Mouse (Mus musculus) gastrocnemius, adult 18-20 months (tissue): ENCODE measurements around the gene Spint5. TPM values are rescaled to one million over a fixed set of nuclear protein-coding genes. Genes with fewer than 3 reads are reported as not detected.

Experiments used
- DNase-seq: peaks from one replicate; pipeline ENCODE4 v3.0.0; 2021; ENCODE audit warnings: low spot score
- total RNA-seq, 2 experiments: library from RNA; stranded (reverse); gene quantifications; 2 replicates each; pipeline ENCODE4 v1.2.3; 2021

The Spint5 gene
- total RNA-seq, 2 experiments from 2014 or later = not detected

DNA sequence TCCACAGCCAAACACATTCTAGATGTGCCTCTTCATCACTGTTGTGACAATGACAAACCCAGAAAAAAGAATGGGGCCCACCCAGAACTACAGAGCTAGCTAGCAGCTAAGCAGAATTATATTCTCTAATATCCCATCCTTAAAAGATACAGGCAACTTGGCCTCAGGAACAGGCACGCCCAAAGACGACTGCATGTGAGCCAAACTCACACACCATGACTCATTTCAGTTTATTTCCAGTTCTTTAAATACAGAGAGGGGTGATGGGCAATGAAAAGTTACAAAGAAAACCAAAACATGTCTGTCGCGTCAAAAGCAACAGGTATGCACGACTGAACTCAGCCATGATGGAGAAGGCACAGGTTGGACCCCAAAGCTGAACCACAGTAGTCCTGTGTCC, 20.3 kb downstream of the Spint5 start:
- DNase-seq = no peak

DNA sequence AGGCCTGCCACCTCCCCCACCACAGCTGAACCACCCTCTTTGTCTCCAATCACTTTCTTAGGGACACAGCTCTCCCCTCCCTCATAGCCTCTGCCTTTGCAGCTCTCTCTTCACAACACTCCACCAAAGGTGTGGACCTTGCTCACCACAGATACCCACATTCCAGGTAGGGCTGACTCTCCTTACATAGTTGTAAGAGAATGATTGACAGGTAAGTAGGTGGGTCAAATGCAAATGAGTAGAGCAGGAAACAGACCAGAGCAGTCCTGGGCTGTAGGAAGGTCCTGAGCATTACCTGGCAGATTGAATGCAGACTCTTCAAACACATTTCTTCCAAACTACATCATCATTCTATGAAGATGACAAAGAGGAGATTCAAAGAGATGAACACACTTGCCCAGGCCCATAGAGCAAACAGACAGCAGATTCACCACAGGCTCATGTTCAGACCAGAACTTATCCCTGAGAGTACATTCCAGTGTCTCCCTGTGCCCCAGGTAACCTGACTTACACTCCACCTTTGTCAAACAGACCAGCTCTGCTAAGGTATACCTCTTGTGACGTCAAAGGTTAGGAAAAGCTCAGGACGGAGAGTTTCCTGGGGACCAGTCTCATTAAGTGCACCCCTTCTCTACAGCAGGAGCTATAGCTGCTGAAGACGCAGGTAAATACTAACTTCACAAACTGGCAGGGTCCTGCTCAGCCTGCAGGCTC, 22.4 kb downstream of the Spint5 start:
- DNase-seq = no peak

DNA sequence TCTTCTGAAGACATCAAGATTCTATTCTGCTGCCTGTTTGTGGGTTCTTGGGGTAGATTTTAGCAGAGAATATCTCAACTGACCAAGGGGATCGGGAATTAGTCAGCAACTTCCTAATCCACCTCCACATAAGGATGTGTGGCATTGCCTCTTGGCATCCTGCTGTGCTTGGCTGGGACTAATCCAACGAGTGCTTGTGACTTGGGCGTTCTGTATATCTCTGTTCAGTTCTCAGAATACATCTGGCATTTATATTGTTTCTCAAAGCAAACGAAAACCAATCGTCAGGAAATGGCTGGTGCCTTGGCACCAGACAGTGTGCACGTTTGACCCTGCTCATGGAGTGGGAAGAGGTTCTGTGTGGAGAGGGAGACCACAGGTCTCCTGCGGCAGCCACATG, 24.8 kb downstream of the Spint5 start:
- no peak for DNase-seq

DNA sequence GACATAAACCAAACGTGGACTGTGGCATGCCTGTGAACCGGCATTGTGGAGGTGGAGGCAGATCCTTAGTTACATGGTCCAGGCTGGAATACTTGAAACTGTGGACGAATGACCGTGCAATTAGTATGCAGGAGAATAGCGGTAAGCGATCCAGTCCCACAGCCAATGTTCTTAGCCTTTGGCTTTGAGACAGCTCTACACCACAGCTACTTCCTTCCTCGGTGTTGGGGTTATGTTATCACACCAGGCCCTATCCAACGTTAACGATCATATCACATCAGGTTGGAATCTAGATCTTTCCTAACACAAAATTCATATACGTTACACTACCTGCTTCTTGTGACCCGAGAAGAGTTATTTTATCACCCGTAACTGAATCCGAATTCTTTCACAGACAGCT, 29.9 kb downstream of the Spint5 start:
- DNase-seq = no peak

DNA sequence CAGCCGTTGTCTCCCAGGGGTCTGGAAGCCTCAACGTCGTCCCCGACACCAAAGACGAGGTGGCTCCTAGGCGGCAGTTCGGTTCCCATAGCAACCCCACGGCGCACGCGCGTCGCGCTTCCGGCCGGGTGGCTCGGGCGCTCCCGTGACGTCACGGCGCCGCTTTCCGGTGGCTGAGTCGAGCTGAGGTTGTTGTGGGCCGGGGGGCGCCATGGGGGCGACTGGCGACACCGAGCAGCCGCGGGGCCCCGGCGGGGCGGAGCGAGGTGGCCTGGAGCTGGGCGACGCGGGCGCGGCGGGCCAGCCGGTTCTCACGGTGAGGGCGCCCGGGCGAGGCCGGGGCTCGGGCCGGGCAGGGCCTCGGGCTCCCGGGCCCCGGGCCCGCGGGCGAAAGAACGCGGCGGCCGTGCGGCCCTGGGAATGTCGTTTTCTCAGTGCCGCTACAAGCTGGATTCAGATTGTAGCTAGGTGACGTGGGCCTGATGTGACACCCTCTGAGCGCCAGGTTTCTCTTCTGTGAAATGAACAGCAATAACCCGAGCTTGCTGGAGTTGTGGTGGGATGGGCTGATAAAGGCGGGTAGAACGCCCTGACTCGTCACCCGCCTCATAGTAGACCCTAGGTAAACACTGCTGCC, 30.9 kb downstream of the Spint5 start, which contains the start of the genes Wfdc3 and Dnttip1:
Wfdc3 (minus strand) TSS at position 89 of the 637 bp plus-strand sequence.
Dnttip1 (plus strand) TSS at position 141 of the 637 bp plus-strand sequence.
- DNase-seq = peak; percentile 91

DNA sequence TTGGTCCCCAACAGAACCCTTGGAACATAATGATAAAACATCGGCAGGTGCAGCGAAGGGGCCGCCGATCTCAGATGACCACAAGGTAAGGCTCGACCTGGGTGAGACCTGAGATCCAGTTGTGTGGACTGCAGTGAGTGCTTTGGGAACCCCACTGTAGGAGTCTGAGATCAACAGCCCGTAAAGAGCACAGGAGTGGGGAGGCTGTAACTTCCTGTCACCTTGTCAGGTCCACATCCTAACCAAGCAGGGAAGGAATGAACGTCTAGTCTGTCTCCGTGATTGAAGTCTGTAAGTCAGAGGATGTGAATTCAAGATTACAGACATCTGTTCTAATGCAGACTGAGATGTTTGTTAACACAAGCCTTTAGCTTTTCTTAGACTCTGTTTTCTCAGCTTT, 31.6 kb downstream of the Spint5 start:
- DNase-seq = no peak

DNA sequence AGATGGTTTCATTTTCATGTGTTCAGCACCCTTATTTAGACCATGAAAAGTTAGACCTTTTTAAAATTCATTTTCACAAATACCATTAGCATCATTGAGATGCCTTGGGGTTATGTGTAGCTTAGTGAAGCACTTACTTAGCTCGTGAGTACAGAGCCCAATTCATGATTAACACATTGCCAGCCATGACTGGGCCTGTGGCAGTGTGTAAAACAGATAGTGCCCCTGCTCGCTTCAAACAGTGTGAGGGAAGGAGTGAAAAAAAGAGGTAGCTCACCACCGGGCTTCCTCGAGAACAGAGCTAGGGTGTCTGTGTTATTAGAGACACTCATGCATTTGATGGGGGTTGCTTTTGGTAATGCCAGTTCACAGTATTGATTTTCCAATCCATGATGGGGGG, 33.1 kb downstream of the Spint5 start:
- no peak for DNase-seq

DNA sequence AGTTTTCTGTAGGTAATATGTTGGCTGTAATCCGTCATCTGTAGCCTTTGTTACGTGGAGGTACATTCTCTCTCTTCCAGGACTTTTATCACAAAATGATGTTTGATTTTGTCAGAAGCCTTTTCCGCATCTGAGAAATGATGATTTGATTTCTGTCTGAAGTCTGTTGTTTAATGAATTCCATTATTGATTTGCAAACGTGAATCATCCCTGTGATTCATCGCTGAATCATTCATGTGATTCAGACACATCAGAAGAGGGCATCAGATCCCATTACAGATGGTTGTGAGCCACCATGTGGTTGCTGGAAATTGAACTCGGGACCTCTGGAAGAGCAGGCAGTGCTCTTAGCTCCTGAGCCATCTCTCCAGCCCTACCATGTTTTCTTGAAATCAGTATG, 33.9 kb downstream of the Spint5 start:
- DNase-seq = no peak

DNA sequence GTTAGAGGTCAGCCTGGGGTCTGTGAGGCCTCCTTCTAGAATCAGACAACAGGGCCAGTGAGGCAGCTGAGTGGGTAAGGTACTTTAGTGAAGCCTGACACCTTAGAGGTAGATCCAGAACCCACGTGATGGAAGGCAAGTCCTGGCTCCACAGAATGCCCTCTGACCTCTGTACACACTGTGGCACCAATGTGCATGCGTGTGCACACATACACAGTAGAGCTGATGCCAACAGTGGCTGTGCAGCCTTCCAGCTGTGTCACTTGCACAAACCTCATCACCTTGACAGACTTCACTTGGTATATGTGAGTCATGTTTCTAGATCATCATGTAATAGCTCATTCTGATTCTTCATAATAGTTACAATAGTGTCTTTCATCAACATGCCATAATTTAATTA, 37.3 kb downstream of the Spint5 start:
- DNase-seq = no peak

DNA sequence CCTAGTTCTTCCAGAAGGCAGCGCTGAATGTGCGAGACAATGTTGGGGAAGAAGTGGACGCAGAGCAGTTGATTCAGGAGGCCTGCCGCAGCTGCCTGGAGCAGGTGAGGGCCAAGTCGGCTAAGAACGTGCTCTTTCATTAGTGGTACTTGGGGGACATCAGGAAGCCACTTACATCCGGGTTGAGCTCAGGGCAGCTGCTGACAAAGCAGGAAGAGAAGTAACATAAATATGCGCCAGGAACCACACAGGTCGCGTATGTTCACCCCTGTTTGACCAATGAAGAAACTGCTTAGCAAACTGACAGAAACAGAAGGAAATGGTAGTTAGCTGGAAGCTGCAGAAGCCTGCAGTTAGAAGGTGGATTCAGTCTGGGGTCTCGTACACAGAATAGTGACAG, 39.0 kb downstream of the Spint5 start:
- no peak for DNase-seq

DNA sequence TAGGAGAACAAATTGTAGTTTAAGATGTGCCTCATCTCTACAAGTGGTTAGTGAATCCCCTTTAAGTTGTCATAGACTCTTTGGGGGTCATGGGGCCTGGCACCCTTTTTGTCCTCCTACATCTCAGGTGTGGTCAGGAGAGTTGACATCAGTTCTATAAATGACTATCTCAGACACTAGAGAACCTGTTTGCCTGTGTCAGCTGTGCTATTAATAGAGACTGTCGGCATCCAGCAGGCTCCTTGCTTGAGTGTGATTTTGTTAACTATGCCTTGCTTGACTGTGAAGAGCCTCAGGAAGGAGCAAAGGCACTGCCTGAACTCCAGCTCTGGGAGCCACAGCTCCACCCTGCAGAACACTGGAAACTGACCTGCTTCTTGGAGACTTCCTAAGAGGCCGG, 39.7 kb downstream of the Spint5 start:
- peak; percentile 74 for DNase-seq

DNA sequence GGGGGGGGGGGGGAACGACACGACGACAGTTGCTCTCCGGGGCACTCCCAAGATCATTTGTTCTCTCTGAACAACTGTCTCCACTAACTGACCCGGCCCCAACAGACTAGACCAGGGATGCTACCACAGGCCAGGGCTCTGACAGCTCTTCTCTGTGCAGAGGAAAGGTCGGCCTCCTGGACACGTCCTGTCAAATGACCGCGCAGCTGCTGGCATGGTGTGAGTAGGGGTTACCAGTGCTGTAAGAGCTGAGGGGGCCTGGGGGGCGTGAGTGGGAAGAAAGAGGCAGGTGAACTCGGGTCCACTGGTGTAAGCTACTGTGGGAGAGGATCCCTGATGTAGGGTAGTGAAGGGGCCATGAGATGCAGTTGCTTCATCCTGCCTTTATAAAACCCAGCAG, 42.7 kb downstream of the Spint5 start:
- no peak for DNase-seq

DNA sequence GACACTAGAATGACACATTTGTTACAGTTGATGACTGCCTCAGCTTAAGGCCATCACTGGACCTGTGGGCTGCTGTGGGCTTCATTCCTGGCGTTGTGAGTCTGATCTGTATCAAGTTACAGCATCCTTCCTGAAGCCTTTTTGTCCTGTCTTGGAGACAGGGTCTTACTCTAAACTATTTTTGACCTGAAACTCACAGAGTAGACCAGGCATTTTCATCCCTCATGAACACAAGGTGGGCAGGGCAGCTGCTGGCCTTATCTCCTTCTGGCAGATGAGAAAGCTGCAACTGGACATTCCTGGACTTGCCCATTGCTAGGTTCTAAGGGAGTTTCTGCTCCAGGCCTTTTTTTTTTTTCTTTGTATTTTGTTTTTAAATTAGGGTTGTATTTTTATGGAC, 43.6 kb downstream of the Spint5 start:
- no peak for DNase-seq

DNA sequence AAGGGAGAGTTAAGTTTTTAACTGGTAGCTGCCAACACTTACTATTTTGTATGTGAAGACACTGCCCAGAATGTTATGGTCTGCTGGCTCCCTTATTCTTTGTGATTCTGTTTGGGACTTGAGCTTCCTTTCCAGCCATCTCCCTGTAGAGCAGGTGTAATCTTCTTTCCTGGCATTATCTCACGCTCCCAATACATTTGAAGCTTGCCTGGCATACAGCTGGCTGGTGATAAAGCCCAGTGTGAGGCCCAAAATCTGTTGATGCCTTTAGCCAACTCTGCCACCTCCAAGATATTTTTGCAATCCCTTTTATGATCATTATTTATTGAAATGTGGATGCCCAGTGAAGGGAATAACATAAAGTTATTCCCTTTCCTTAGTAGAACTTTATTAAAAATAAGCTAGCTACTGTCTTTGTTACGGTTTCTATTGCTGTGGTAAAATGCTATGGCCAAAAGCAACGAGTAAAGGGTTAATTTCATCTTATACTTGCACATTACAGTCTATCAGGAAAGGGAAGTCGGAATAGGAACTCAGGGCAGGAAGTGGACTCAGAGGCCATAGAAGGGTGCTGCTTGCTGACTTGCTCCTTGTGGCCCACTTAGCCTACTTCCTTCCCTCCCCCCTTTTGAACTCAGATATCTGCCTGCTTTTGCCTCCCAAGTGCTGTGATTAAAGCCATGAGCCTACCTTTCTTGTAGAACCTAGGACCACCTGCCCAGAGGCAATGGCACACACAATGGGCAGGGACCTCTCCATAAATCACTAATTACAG, 45.1 kb downstream of the Spint5 start:
- no peak for DNase-seq

DNA sequence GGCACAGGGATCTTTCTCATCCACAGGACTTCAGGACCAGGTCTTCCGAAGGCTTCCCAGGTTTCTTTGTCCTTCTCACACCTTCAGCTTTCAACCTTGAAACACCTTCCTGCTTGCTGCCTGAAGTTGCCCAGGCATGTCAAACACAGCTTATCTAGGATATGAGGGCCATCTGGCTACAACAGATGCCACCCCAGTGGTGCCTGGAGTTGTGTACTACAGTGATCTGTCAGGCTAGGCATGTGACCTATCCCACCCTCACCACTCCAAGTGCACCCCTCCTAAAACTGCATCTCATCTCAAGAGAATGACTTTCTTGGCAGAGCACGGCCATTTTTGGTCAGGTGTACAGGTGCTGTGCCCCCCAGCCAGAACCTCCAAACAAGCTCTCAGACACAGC, 46.4 kb downstream of the Spint5 start:
- DNase-seq = no peak

DNA sequence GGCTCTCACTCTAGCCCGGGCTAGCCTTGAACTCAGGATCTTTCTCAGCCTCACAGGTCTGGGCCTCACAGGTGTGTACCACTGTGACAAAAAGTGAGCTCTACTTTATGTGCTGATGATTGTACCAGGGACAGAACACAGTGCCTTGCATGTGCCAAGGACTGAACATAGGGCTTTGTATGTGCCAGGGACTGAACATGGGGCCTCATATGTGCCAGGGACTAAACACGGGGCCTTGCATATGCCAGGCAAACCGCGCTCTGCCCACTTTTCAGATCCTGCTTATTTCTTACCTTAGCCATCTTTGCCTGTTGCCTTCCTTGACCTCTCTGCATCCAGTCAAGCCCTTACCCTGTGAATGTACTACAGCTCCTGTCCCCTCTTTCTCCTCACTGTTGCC, 46.9 kb downstream of the Spint5 start:
- no peak for DNase-seq

DNA sequence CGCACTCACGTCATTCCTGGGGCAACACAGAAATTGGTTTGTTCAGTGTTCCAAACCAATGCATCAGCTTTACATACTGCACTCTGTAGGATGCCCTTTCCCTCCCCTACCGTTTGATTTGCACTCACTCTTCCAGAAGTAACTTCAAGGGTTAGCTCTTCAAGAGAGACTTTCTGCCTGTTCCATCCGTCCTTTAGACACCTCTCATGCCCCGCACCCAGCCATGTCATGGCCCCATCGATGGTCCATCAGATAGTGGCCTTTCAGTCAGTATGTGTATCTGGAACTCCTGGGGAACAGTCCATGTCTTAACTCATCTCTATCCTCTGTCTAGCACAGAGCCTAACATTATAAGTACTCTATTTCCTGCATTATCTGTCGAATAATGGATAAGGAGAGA, 47.5 kb downstream of the Spint5 start:
- DNase-seq = no peak

DNA sequence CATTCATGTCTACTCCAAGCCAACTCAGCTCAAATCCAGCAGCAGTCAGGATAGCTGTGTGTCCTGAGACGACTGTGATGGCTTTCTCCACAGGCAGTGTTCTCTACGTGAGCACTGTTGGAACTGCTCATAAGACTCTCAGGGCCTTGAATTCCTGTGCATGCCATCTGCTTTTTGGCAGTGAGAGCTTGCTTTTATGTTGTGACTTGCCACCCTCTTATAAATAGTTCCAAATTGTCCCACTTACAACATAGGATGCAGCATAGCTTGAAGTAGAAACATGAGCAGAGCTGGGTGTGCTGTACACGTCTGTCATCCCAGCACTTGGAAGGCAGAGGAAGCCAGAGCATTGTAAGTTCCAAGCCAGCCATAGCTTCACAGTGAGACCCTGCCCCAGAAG, 50.7 kb downstream of the Spint5 start:
- DNase-seq = no peak
